Mouse (Mus musculus) erythroblast, embryonic 14.5 days (primary cell): ENCODE data around the gene Mrpl16.

Experiments used
- GATA1 ChIP-seq: IDR thresholded peaks from 2 replicates; pipeline ENCODE4 v1.6.1; 2012; ENCODE audit warnings: low read length, inconsistent platforms, mixed read lengths
- TAL1 ChIP-seq: IDR thresholded peaks from 3 replicates; pipeline ENCODE4 v1.6.1; 2012; ENCODE audit warnings: low read length, inconsistent platforms, mixed read lengths

DNA sequence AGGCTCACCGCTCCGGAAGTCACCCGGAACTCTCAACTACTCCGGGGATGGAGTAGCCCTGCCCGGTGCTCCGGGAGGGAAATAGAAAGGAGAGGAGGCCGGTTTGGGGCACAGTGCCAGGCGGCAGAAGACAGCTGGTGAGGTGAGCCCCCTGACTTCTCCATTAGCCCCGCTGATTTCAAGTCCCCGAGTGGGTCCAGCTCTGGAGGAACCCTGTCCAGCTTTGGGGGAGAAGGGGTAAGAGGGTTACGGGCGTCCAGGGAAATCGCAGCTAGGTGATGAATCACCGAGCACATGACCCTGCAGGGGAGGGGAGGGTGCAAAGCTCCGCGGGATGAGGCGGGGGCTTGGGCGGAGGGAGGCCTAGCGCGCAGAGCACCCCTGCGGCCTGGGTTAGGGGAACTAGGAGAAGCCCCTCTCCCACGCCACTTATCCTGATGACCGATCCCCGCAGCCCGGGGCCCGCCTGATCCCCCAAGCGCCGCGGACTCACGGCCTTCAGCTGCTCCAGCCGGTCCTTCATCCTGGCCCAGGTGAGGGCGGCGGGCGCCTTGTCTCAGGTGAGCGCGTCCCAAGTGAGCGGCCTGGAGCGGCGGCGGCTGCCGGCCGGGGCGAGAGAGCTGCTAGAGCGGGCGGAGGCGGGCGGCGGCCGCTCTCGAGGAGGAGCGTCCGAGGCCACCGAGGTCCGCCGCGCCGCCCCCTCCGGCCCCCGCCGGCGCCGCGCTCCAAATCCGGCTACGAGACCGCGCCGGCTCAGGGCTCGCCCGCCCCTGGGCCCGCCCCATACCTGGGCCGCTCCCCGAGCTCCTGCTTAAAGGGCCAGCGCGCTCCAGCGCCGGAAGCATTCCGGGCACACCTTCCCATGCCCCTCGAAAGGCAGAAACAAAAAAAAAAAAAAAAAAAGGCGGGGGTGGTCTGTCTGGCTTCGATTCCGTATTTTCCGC, 48.3 kb downstream of the Mrpl16 start:
- TF ChIP-seq TAL1 (no peak), GATA1 (no peak)
